ENCODE assay signal across 8 mouse cellular contexts in the genomic region with DNA sequence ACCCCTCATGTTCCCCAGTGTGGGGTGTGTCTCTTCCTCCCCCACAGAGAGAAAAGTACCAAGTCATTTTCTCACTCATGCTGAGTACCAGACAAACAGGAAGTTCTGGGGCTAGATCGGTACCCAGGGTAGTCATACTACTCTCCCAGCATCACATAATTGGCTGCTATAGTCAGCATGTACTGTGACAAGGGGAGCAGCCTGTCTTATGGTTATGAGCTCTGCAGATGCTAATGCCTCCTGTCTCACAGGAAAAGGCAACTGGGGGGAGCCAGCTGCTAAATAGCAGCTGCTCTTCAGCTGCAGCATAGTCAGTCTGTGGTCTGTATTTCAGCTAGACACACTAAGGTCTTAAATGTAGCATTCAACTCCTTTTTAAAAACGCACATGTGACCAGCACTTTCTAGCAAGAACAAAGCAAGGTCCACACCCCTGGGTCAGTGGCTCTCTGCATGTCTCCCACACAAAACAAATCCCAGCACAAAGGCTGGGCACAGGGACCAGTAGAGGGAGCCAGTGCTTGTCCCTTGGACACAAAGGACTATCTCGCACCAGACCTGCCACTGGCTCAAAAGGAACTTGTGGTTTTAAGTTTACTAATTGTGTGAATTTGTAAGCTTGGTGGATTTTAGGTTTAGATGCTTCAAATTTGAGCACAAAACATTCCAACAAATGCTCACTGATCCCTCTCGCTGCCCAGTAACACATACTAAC. TPM values are rescaled to one million over a fixed set of nuclear protein-coding genes. Genes with fewer than 3 reads are reported as not detected.
A peak's percentile ranks its signal among the peaks of the same experiment; 100 is the strongest.
DNase-seq lines count a peak whose midpoint lies in the region; ATAC-seq and TF ChIP-seq lines count a peak whose summit lies in the region.

No protein-coding gene starts in this region.

- no peak overlapping the region for H3K4me3 ChIP-seq in heart, embryonic 15.5 days
- no peak overlapping the region for H3K4me3 ChIP-seq in kidney, embryonic 16.5 days (ENCODE audit: low read length)
- H3K4me3 ChIP-seq in liver, embryonic 14.5 days (ENCODE audit: insufficient read depth in 1 of 2, low read depth in 2 of 2, low read length in 2 of 2), result no peak overlapping the region
- no peak overlapping the region for H3K4me3 ChIP-seq in stomach, embryonic 15.5 days (replicated peaks)

- no peaks in the 10 kb centered on the region for H3K9me3 ChIP-seq in heart, embryonic 15.5 days (replicated peaks)
- no peaks in the 10 kb centered on the region for H3K9me3 ChIP-seq in kidney, embryonic 16.5 days (ENCODE audit: low read length)
- no peaks in the 10 kb centered on the region for H3K9me3 ChIP-seq in liver, embryonic 14.5 days (ENCODE audit: control insufficient read depth, low read length)
- H3K9me3 ChIP-seq in stomach, embryonic 15.5 days, result no peaks in the 10 kb centered on the region

- no peak overlapping the region for H3K9ac ChIP-seq in heart, embryonic 15.5 days
- H3K9ac ChIP-seq in kidney, embryonic 16.5 days (replicated peaks; ENCODE audit: low read length), result no peak overlapping the region
- H3K9ac ChIP-seq in liver, embryonic 14.5 days (replicated peaks), result no peak overlapping the region
- H3K9ac ChIP-seq in stomach, embryonic 15.5 days, result no peak overlapping the region

- no peaks in the 10 kb centered on the region; the same call in 1 of the 2 replicates for H3K36me3 ChIP-seq in heart, embryonic 15.5 days
- peaks cover 12% of the 10 kb centered on the region for H3K36me3 ChIP-seq in kidney, embryonic 16.5 days (ENCODE audit: insufficient read depth, low read length)
- peaks cover 11% of the 10 kb centered on the region; the same call in 1 of the 2 replicates for H3K36me3 ChIP-seq in liver, embryonic 14.5 days (replicated peaks; ENCODE audit: control insufficient read depth, insufficient read depth, low read depth)
- no peaks in the 10 kb centered on the region for H3K36me3 ChIP-seq in stomach, embryonic 15.5 days

- DNase-seq in A20 (ENCODE audit: low read depth, low spot score), result peak; percentile 81
- DNase-seq in adipocyte (ENCODE audit: low spot score), result peak; percentile 88
- peak; percentile 70 for DNase-seq in embryo, embryonic 9.5 days (ENCODE audit: extremely low spot score)
- peak; percentile 34 to 46 (median 38) for DNase-seq in liver, embryonic 14.5 days (ENCODE audit: low read depth in 3 of 3, low spot score in 3 of 3)
- peak; percentile 60 to 61 for DNase-seq in natural killer cell, adult 2 months (ENCODE audit: low spot score in 2 of 2)

- H3K4me2 ChIP-seq in heart, embryonic 15.5 days, result no peak overlapping the region
- no peak overlapping the region for H3K4me2 ChIP-seq in kidney, embryonic 16.5 days (replicated peaks; ENCODE audit: low read depth, low read length)
- H3K4me2 ChIP-seq in liver, embryonic 14.5 days (ENCODE audit: low read depth), result no peak overlapping the region
- no peak overlapping the region for H3K4me2 ChIP-seq in stomach, embryonic 15.5 days

- H3K27me3 ChIP-seq in heart, embryonic 15.5 days, result no peaks in the 10 kb centered on the region
- H3K27me3 ChIP-seq in kidney, embryonic 16.5 days (ENCODE audit: insufficient read depth, low read length), result no peaks in the 10 kb centered on the region
- H3K27me3 ChIP-seq in liver, embryonic 14.5 days (ENCODE audit: control insufficient read depth, insufficient read depth, low read length), result no peaks in the 10 kb centered on the region
- H3K27me3 ChIP-seq in stomach, embryonic 15.5 days (replicated peaks), result no peaks in the 10 kb centered on the region

- H3K27ac ChIP-seq in heart, embryonic 15.5 days, result no peak overlapping the region
- H3K27ac ChIP-seq in kidney, embryonic 16.5 days (ENCODE audit: low read length), result no peak overlapping the region
- H3K27ac ChIP-seq in liver, embryonic 14.5 days, result no peak overlapping the region
- no peak overlapping the region for H3K27ac ChIP-seq in stomach, embryonic 15.5 days

- 0 out of 2 replicates have a peak, but pooled peaks have one; percentile 62 for ATAC-seq in heart, embryonic 15.5 days (replicated peaks; ENCODE audit: insufficient number of reproducible peaks, insufficient read depth, low FRiP score, low read depth)
- ATAC-seq in kidney, embryonic 16.5 days (ENCODE audit: low FRiP score, low TSS enrichment), result peak; percentile 81; the same call in 1 of the 2 replicates
- peak; percentile 49 for ATAC-seq in liver, embryonic 14.5 days (ENCODE audit: insufficient read depth)
- ATAC-seq in stomach, embryonic 15.5 days (ENCODE audit: insufficient read depth, low FRiP score, low read depth), result peak; percentile 63; the same call in 1 of the 2 replicates

- 0 out of 2 replicates have a peak, but pooled peaks cover 2% of the 10 kb centered on the region for H3K4me1 ChIP-seq in heart, embryonic 15.5 days (replicated peaks)
- H3K4me1 ChIP-seq in kidney, embryonic 16.5 days (ENCODE audit: insufficient read depth, low read length), result no peaks in the 10 kb centered on the region
- H3K4me1 ChIP-seq in liver, embryonic 14.5 days (replicated peaks; ENCODE audit: control insufficient read depth in 2 of 2, insufficient read depth in 2 of 2, low read length in 1 of 2), result no peaks in the 10 kb centered on the region
- H3K4me1 ChIP-seq in stomach, embryonic 15.5 days, result no peaks in the 10 kb centered on the region

- TF ChIP-seq EP300 in liver, embryonic 14.5 days (IDR thresholded peaks at IDR 0.05; ENCODE audit: low read depth), result no peak

- 40% methylated on average over 4 of the region's 4 CpGs for WGBS in heart, embryonic 15.5 days
- 45% methylated on average over 4 of the region's 4 CpGs for WGBS in kidney, embryonic 16.5 days
- 40% methylated on average over 4 of the region's 4 CpGs for WGBS in liver, embryonic 14.5 days (ENCODE audit: insufficient replicate concordance)
- 50% methylated on average over 4 of the region's 4 CpGs for WGBS in stomach, embryonic 15.5 days

- peak; percentile 88 for TF ChIP-seq CTCF in liver, embryonic 14.5 days (IDR thresholded peaks at IDR 0.05; ENCODE audit: low read depth)

RNA-seq across cellular contexts. Expression of a gene that starts 31.0 kb away (rescaled TPM):
- 12.0 and 18.9 TPM in 2 replicates for polyA plus RNA-seq in heart, embryonic 15.5 days (2015; fragmentation: Nextera tagmentation; extraction: Ambion mirVana)
- polyA plus RNA-seq in kidney, embryonic 16.5 days (2015; fragmentation: Nextera tagmentation; extraction: Ambion mirVana), result 28.3 and 32.6 TPM in 2 replicates
- polyA plus RNA-seq in liver, embryonic 14.5 days (2012; rRNA removed), result 10.9 and 12.3 TPM in 2 replicates
- polyA plus RNA-seq in liver, embryonic 14.5 days (2014; fragmentation: Nextera tagmentation; extraction: Ambion mirVana), result 4.0 and 4.7 TPM in 2 replicates
- 18.2 and 20.2 TPM in 2 replicates for polyA plus RNA-seq in stomach, embryonic 15.5 days (2015; fragmentation: Nextera tagmentation; extraction: Ambion mirVana)

RNA-seq across cellular contexts. Expression of a gene that starts 45.7 kb away (rescaled TPM):
- polyA plus RNA-seq in heart, embryonic 15.5 days (2015; fragmentation: Nextera tagmentation; extraction: Ambion mirVana), result 53.2 and 59.4 TPM in 2 replicates
- polyA plus RNA-seq in kidney, embryonic 16.5 days (2015; fragmentation: Nextera tagmentation; extraction: Ambion mirVana), result 72.5 and 73.5 TPM in 2 replicates
- polyA plus RNA-seq in liver, embryonic 14.5 days (2012; rRNA removed), result 13.3 and 21.1 TPM in 2 replicates
- polyA plus RNA-seq in liver, embryonic 14.5 days (2014; fragmentation: Nextera tagmentation; extraction: Ambion mirVana), result 14.8 and 16.9 TPM in 2 replicates
- polyA plus RNA-seq in stomach, embryonic 15.5 days (2015; fragmentation: Nextera tagmentation; extraction: Ambion mirVana), result 58.6 and 62.4 TPM in 2 replicates

RNA-seq across cellular contexts. Expression of a gene that starts 46.2 kb away (rescaled TPM):
- 24.1 and 32.2 TPM in 2 replicates for polyA plus RNA-seq in heart, embryonic 15.5 days (2015; fragmentation: Nextera tagmentation; extraction: Ambion mirVana)
- polyA plus RNA-seq in kidney, embryonic 16.5 days (2015; fragmentation: Nextera tagmentation; extraction: Ambion mirVana), result 48.8 and 50.5 TPM in 2 replicates
- 7.7 and 8.8 TPM in 2 replicates for polyA plus RNA-seq in liver, embryonic 14.5 days (2012; rRNA removed)
- polyA plus RNA-seq in liver, embryonic 14.5 days (2014; fragmentation: Nextera tagmentation; extraction: Ambion mirVana), result 8.4 and 10.5 TPM in 2 replicates
- polyA plus RNA-seq in stomach, embryonic 15.5 days (2015; fragmentation: Nextera tagmentation; extraction: Ambion mirVana), result 36.2 and 38.5 TPM in 2 replicates

RNA-seq across cellular contexts. Expression of a gene that starts 48.3 kb away (rescaled TPM):
- polyA plus RNA-seq in heart, embryonic 15.5 days (2015; fragmentation: Nextera tagmentation; extraction: Ambion mirVana), result 8.6 and 10.4 TPM in 2 replicates
- polyA plus RNA-seq in kidney, embryonic 16.5 days (2015; fragmentation: Nextera tagmentation; extraction: Ambion mirVana), result 26.2 and 30.5 TPM in 2 replicates
- 4.4 and 5.3 TPM in 2 replicates for polyA plus RNA-seq in liver, embryonic 14.5 days (2012; rRNA removed)
- polyA plus RNA-seq in liver, embryonic 14.5 days (2014; fragmentation: Nextera tagmentation; extraction: Ambion mirVana), result 6.5 and 6.8 TPM in 2 replicates
- 9.7 and 10.0 TPM in 2 replicates for polyA plus RNA-seq in stomach, embryonic 15.5 days (2015; fragmentation: Nextera tagmentation; extraction: Ambion mirVana)

Comparison
In these comparisons a context has a peak if more than half of its experiments do, and no peak if none do; other contexts are left out.
1. DNase-seq: peak in every context shown above with its lines; median percentile 88 in adipocyte; 81 in A20; 70 in embryo, embryonic 9.5 days; 60 in natural killer cell, adult 2 months; 38 in liver, embryonic 14.5 days.